Mouse (Mus musculus) hindbrain, postnatal 0 days (tissue): ENCODE measurements at regions not wholly inside any gene's neighbourhood (a gene's known extent, or its start where the extent isn't known, plus 50 kb on each side); places are given as distances from the start of the nearest gene placed in this dataset.
A peak's percentile ranks its signal among the peaks of the same experiment; 100 is the strongest.

Experiments used
- ATAC-seq: fragments of 200-750 bp; cut with Nextera tagmentation; 2 replicates; pipeline ENCODE4 v1.8.0; 2017; ENCODE audit warnings: mild to moderate bottlenecking, moderate TSS enrichment, moderate library complexity
- DNase-seq: peaks from one replicate; pipeline ENCODE4 v3.0.0-alpha.2; 2015; ENCODE audit warnings: low spot score
- H3K27ac ChIP-seq: fragments of 300-500 bp; sonication (generic); 2 replicates; pipeline ENCODE4 v1.5.1; 2014; ENCODE audit warnings: mild to moderate bottlenecking
- H3K27me3 ChIP-seq: fragments of 300-500 bp; sonication (generic); 2 replicates; pipeline ENCODE4 v1.6.1; 2014; ENCODE audit warnings: low read length, mixed read lengths; ENCODE audit not compliant: insufficient read depth
- H3K36me3 ChIP-seq: fragments of 300-500 bp; sonication (generic); 2 replicates; pipeline ENCODE4 v1.6.1; 2014; ENCODE audit warnings: low read length, mixed read lengths; ENCODE audit not compliant: insufficient read depth
- H3K4me1 ChIP-seq: fragments of 300-500 bp; sonication (generic); 2 replicates; pipeline ENCODE4 v1.6.1; 2014; ENCODE audit warnings: antibody characterized with exemption, low read length, mixed read lengths; ENCODE audit not compliant: insufficient read depth
- H3K4me2 ChIP-seq: fragments of 300-500 bp; sonication (generic); 2 replicates; pipeline ENCODE4 v1.6.1; 2014; ENCODE audit warnings: low read depth, mild to moderate bottlenecking, low read length, moderate library complexity, mixed read lengths
- H3K4me3 ChIP-seq: fragments of 300-500 bp; sonication (generic); 2 replicates; pipeline ENCODE4 v1.5.1; 2014; ENCODE audit warnings: low read length
- H3K9ac ChIP-seq: fragments of 300-500 bp; sonication (generic); replicated peaks from 2 replicates; pipeline ENCODE4 v1.6.1; 2014; ENCODE audit warnings: mild to moderate bottlenecking, low read length, moderate library complexity, mixed read lengths
- H3K9me3 ChIP-seq: fragments of 300-500 bp; sonication (generic); 2 replicates; pipeline ENCODE4 v1.6.1; 2016; ENCODE audit warnings: low read length, mixed read lengths
- CTCF ChIP-seq: IDR thresholded peaks from 2 replicates; pipeline ENCODE4 v1.5.1; 2016; ENCODE audit warnings: antibody characterized with exemption, control low read depth, low read depth
- WGBS: fragments of 180-500 bp; shearing (Covaris S2); extraction: QIAGEN DNeasy Blood & Tissue Kit; methylation state at CpG from one replicate; pipeline ENCODE4 v1.1.7; 2014; 5-methylcytosine and 5-hydroxymethylcytosine counted together

GRCm38 (mm10) chr3:58072230-58072839 lies 224.5 kb upstream of the Pfn2 start:
- H3K9ac ChIP-seq, result no peak overlapping the region
- no peaks in the 10 kb centered on the region for H3K9me3 ChIP-seq
- H3K27me3 ChIP-seq, result no peaks in the 10 kb centered on the region
- no peak overlapping the region for H3K4me3 ChIP-seq
- no peak overlapping the region for H3K27ac ChIP-seq
- no peaks in the 10 kb centered on the region for H3K36me3 ChIP-seq
- TF ChIP-seq CTCF, result no peak
- 26% methylated on average over 5 of the region's 5 CpGs for WGBS
- H3K4me1 ChIP-seq, result no peaks in the 10 kb centered on the region
- DNase-seq (no peak), ATAC-seq (peak; percentile 35; the same call in 1 of the 2 replicates)
- no peak overlapping the region for H3K4me2 ChIP-seq

- no peaks in the 10 kb centered on the region for H3K9me3 ChIP-seq
- DNase-seq, result peak; percentile 45
- WGBS, result 61% methylated on average over 24 of the region's 24 CpGs
- H3K27me3 ChIP-seq, result no peaks in the 10 kb centered on the region
- 0 out of 2 replicates have a peak, but pooled peaks have one; percentile 18 for ATAC-seq
- no peak for TF ChIP-seq CTCF
- 0 out of 2 replicates have a peak overlapping the region, but pooled peaks have one; percentile 34 for H3K4me2 ChIP-seq
- no peaks in the 10 kb centered on the region for H3K36me3 ChIP-seq
- no peak overlapping the region for H3K9ac ChIP-seq
- no peak overlapping the region for H3K4me3 ChIP-seq
- H3K27ac ChIP-seq, result no peak overlapping the region; the same call in 1 of the 2 replicates
- H3K4me1 ChIP-seq, result no peaks in the 10 kb centered on the region
These were observed 241.7 kb upstream of the Pfn2 start for GRCm38 (mm10) chr3:58089344-58090139.

GRCm38 (mm10) chr3:58090396-58090795 lies 242.5 kb upstream of the Pfn2 start:
- ATAC-seq (no peak), DNase-seq (peak; percentile 2)
- TF ChIP-seq CTCF, result no peak
- WGBS, result 67% methylated on average over 8 of the region's 8 CpGs
- Histone ChIP-seq H3K4me2 (no peak overlapping the region), H3K9ac (no peak overlapping the region), H3K27ac (no peak overlapping the region; the same call in 1 of the 2 replicates), H3K4me3 (no peak overlapping the region), H3K36me3 (no peaks in the 10 kb centered on the region), H3K9me3 (no peaks in the 10 kb centered on the region), H3K4me1 (no peaks in the 10 kb centered on the region), H3K27me3 (no peaks in the 10 kb centered on the region)

GRCm38 (mm10) chr3:58091466-58092176 lies 243.7 kb upstream of the Pfn2 start:
- no peak for DNase-seq
- no peak for TF ChIP-seq CTCF

GRCm38 (mm10) chr3:58110911-58111476 lies 263.1 kb upstream of the Pfn2 start:
- Histone ChIP-seq H3K9ac (no peak overlapping the region), H3K4me2 (no peak overlapping the region), H3K4me1 (0 out of 2 replicates have a peak, but pooled peaks cover 3% of the 10 kb centered on the region), H3K4me3 (no peak overlapping the region), H3K9me3 (no peaks in the 10 kb centered on the region), H3K27ac (no peak overlapping the region), H3K27me3 (no peaks in the 10 kb centered on the region), H3K36me3 (no peaks in the 10 kb centered on the region)
- WGBS, result 84% methylated on average over 5 of the region's 5 CpGs
- ATAC-seq, result no peak
- no peak for DNase-seq
- no peak for TF ChIP-seq CTCF

More at GRCm38 (mm10) chr3:58091466-58092176, 243.7 kb upstream of the Pfn2 start:
- no peak for ATAC-seq
- Histone ChIP-seq H3K9me3 (no peaks in the 10 kb centered on the region), H3K4me3 (no peak overlapping the region), H3K27me3 (no peaks in the 10 kb centered on the region), H3K4me2 (no peak overlapping the region), H3K36me3 (no peaks in the 10 kb centered on the region), H3K27ac (no peak overlapping the region), H3K4me1 (no peaks in the 10 kb centered on the region), H3K9ac (no peak overlapping the region)
- 83% methylated on average over 6 of the region's 6 CpGs for WGBS

- TF ChIP-seq CTCF, result no peak
- H3K4me2 ChIP-seq, result no peak overlapping the region
- H3K9ac ChIP-seq, result no peak overlapping the region
- no peaks in the 10 kb centered on the region for H3K9me3 ChIP-seq
- no peak overlapping the region for H3K4me3 ChIP-seq
- no peak overlapping the region for H3K27ac ChIP-seq
- no peaks in the 10 kb centered on the region for H3K27me3 ChIP-seq
- no peaks in the 10 kb centered on the region for H3K36me3 ChIP-seq
- peak; percentile 72 for ATAC-seq
- 0 out of 2 replicates have a peak, but pooled peaks cover 3% of the 10 kb centered on the region for H3K4me1 ChIP-seq
- 29% methylated on average over 7 of the region's 7 CpGs for WGBS
- DNase-seq, result peak; percentile 48
These were observed 264.6 kb upstream of the Pfn2 start for GRCm38 (mm10) chr3:58112431-58112856.
